Mouse (Mus musculus) cerebellum, postnatal 25 days (tissue): ENCODE results near the gene Zfp444.
"Not testable (repeated sequence)": the region's sequence is repeated elsewhere in the genome, so short reads cannot be mapped to it uniquely, and the experiment has no call there.

Source experiments
- DNase-seq, 2 experiments: peaks; one replicate each; pipeline ENCODE4 v3.0.0; 2021; ENCODE audit warnings: mixed read lengths in 2 of 2

Zfp444 gene

GRCm38 (mm10) chr7:6162172-6162571, 9.9 kb upstream of the Zfp444 start:
- no peak for DNase-seq

GRCm38 (mm10) chr7:6164671-6165070, 7.4 kb upstream of the Zfp444 start:
- DNase-seq = no peak

GRCm38 (mm10) chr7:6169403-6169802, 2.6 kb upstream of the Zfp444 start:
- DNase-seq = no peak

- DNase-seq = no peak
Observed at GRCm38 (mm10) chr7:6170391-6170790, 1.6 kb upstream of the Zfp444 start.

- no peak for DNase-seq
Observed at GRCm38 (mm10) chr7:6170871-6171270, 1.2 kb upstream of the Zfp444 start.

- peak; percentile 67 to 74 for DNase-seq
Observed at GRCm38 (mm10) chr7:6171444-6172005, 501 bp upstream of the Zfp444 start.

GRCm38 (mm10) chr7:6172674-6173244, 733 bp downstream of the Zfp444 start:
- no peak for DNase-seq

- no peak for DNase-seq
Observed at GRCm38 (mm10) chr7:6173872-6174271, 1.8 kb downstream of the Zfp444 start.

GRCm38 (mm10) chr7:6174365-6174987, 2.5 kb downstream of the Zfp444 start:
- not testable (repeated sequence) for DNase-seq

GRCm38 (mm10) chr7:6179013-6179412, 7.0 kb downstream of the Zfp444 start:
- peak; percentile 65 to 80 for DNase-seq

GRCm38 (mm10) chr7:6182882-6183281, 10.9 kb downstream of the Zfp444 start:
- no peak for DNase-seq

- DNase-seq = peak; percentile 75 to 78
Observed at GRCm38 (mm10) chr7:6183802-6184201, 11.8 kb downstream of the Zfp444 start.

- peak; percentile 62 to 76 for DNase-seq
Observed at GRCm38 (mm10) chr7:6184521-6184920, 12.5 kb downstream of the Zfp444 start.

GRCm38 (mm10) chr7:6185391-6185790, 13.4 kb downstream of the Zfp444 start:
- DNase-seq = no peak

GRCm38 (mm10) chr7:6186176-6186575, 14.2 kb downstream of the Zfp444 start:
- DNase-seq = no peak

- no peak for DNase-seq
Observed at GRCm38 (mm10) chr7:6186756-6187155, 14.7 kb downstream of the Zfp444 start.

- DNase-seq = peak; percentile 45 to 55
Observed at GRCm38 (mm10) chr7:6189542-6189941, 17.5 kb downstream of the Zfp444 start.

- peak; percentile 84 to 92 for DNase-seq
Observed at GRCm38 (mm10) chr7:6191376-6191775, 19.4 kb downstream of the Zfp444 start.

- DNase-seq = peak; percentile 74 to 83
Observed at GRCm38 (mm10) chr7:6194129-6194528, 22.1 kb downstream of the Zfp444 start.

GRCm38 (mm10) chr7:6195777-6196176, 23.8 kb downstream of the Zfp444 start:
- no peak for DNase-seq

- DNase-seq = no peak
Observed at GRCm38 (mm10) chr7:6196790-6197189, 24.8 kb downstream of the Zfp444 start, which contains the start of gene Galp. Galp (plus strand) TSS chr7:6197090.

- no peak for DNase-seq
Observed at GRCm38 (mm10) chr7:6204200-6204599, 32.2 kb downstream of the Zfp444 start.

- DNase-seq = peak; percentile 24 to 61
Observed at GRCm38 (mm10) chr7:6213144-6213543, 41.1 kb downstream of the Zfp444 start.

GRCm38 (mm10) chr7:6214691-6215090, 42.7 kb downstream of the Zfp444 start:
- not testable (repeated sequence) for DNase-seq
